Mouse (Mus musculus): ENCODE measurements around the gene Cactin.

- TF ChIP-seq GATA1 (IDR thresholded peaks at IDR 0.05; ENCODE audit: low read length) (no peak), TAL1 (IDR thresholded peaks at IDR 0.05; ENCODE audit: low read length) (no peak)
Observed at GRCm38 (mm10) chr10:81303258-81303657, 17.6 kb upstream of the Cactin start.
